Mouse (Mus musculus): ENCODE measurements around the gene A730061H03Rik. TPM values are rescaled to one million over a fixed set of nuclear protein-coding genes. Genes with fewer than 3 reads are reported as not detected.

The A730061H03Rik gene
- polyA plus RNA-seq, 1 experiment from 2014 or later = 1.4 TPM

GRCm38 (mm10) chr14:55558740-55559448 lies 1.3 kb downstream of the A730061H03Rik start:
- Histone ChIP-seq H3K4me2 (peak overlapping the region; percentile 61), H3K9me3 (no peaks in the 10 kb centered on the region), H3K27ac (no peak overlapping the region), H3K27me3 (no peaks in the 10 kb centered on the region), H3K36me3 (peaks cover 7% of the 10 kb centered on the region; the same call in 1 of the 2 replicates), H3K9ac (no peak overlapping the region), H3K4me3 (peak overlapping the region; percentile 68), H3K4me1 (peaks cover 18% of the 10 kb centered on the region)
- 49% methylated on average over 6 of the region's 6 CpGs for WGBS
- ATAC-seq (ENCODE audit: insufficient number of reproducible peaks, low FRiP score, low TSS enrichment, low read depth) = no peak

- no peak overlapping the region for H3K4me2 ChIP-seq
- H3K27ac ChIP-seq = no peak overlapping the region
- 86% methylated on average over 3 of the region's 3 CpGs for WGBS
- H3K27me3 ChIP-seq = no peaks in the 10 kb centered on the region
- H3K9ac ChIP-seq = no peak overlapping the region
- no peak overlapping the region for H3K4me3 ChIP-seq
- H3K4me1 ChIP-seq = peaks cover 18% of the 10 kb centered on the region
- H3K9me3 ChIP-seq = no peaks in the 10 kb centered on the region
- no peaks in the 10 kb centered on the region for H3K36me3 ChIP-seq
- ATAC-seq (ENCODE audit: insufficient number of reproducible peaks, low FRiP score, low TSS enrichment, low read depth) = no peak
Measured at GRCm38 (mm10) chr14:55557587-55557986, 2.6 kb downstream of the A730061H03Rik start.

- Histone ChIP-seq H3K9me3 (no peaks in the 10 kb centered on the region), H3K4me1 (peaks cover 15% of the 10 kb centered on the region), H3K27me3 (no peaks in the 10 kb centered on the region), H3K9ac (no peak overlapping the region), H3K27ac (no peak overlapping the region), H3K4me3 (no peak overlapping the region), H3K4me2 (no peak overlapping the region), H3K36me3 (no peaks in the 10 kb centered on the region)
- no peak for ATAC-seq (ENCODE audit: insufficient number of reproducible peaks, low FRiP score, low TSS enrichment, low read depth)
- 26% methylated on average over 5 of the region's 5 CpGs for WGBS
Measured at GRCm38 (mm10) chr14:55557003-55557402, 3.2 kb downstream of the A730061H03Rik start.

GRCm38 (mm10) chr14:55555788-55556187 lies 4.4 kb downstream of the A730061H03Rik start:
- no peak overlapping the region for H3K9ac ChIP-seq
- peaks cover 4% of the 10 kb centered on the region; the same call in 1 of the 2 replicates for H3K4me1 ChIP-seq
- no peaks in the 10 kb centered on the region for H3K27me3 ChIP-seq
- H3K27ac ChIP-seq = no peak overlapping the region
- H3K36me3 ChIP-seq = no peaks in the 10 kb centered on the region
- 65% methylated on average over 3 of the region's 3 CpGs for WGBS
- no peaks in the 10 kb centered on the region for H3K9me3 ChIP-seq
- no peak overlapping the region for H3K4me3 ChIP-seq
- ATAC-seq (ENCODE audit: insufficient number of reproducible peaks, low FRiP score, low TSS enrichment, low read depth) = no peak
- H3K4me2 ChIP-seq = no peak overlapping the region

- Histone ChIP-seq H3K27me3 (no peaks in the 10 kb centered on the region), H3K9ac (no peak overlapping the region), H3K27ac (no peak overlapping the region), H3K4me1 (0 out of 2 replicates have a peak, but pooled peaks cover 4% of the 10 kb centered on the region), H3K4me3 (no peak overlapping the region), H3K9me3 (no peaks in the 10 kb centered on the region), H3K36me3 (peaks cover 5% of the 10 kb centered on the region; the same call in 1 of the 2 replicates), H3K4me2 (no peak overlapping the region)
- ATAC-seq (ENCODE audit: insufficient number of reproducible peaks, low FRiP score, low TSS enrichment, low read depth) = no peak
Measured at GRCm38 (mm10) chr14:55554635-55555034, 5.6 kb downstream of the A730061H03Rik start.

DNA sequence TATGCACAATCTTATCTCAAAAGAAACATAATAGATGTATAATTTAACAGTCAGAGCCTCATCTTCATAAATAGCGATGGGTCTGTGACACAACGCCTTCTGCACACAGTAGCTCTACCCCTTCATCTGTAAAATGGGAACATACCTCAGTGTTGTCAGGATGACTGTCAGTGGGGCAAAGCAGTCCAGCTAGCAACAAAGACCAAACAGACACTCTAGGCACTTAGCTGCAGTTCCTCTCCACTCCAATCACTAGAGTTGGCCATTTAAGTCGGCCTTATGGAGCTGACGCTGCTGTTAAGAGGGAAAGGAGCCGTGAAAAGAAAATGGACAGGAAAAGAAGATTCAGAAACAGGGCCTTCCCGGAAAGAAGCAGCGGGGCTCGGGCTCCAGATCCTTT lies 8.4 kb downstream of the A730061H03Rik start:
- no peaks in the 10 kb centered on the region for H3K27me3 ChIP-seq
- H3K4me2 ChIP-seq = no peak overlapping the region
- ATAC-seq (ENCODE audit: insufficient number of reproducible peaks, low FRiP score, low TSS enrichment, low read depth) = no peak
- 92% methylated on average over 8 of the region's 8 CpGs for WGBS
- H3K4me1 ChIP-seq = no peaks in the 10 kb centered on the region
- no peaks in the 10 kb centered on the region for H3K9me3 ChIP-seq
- no peak overlapping the region for H3K9ac ChIP-seq
- no peak overlapping the region for H3K27ac ChIP-seq
- H3K4me3 ChIP-seq = no peak overlapping the region
- peaks cover 32% of the 10 kb centered on the region for H3K36me3 ChIP-seq

GRCm38 (mm10) chr14:55551347-55551746 lies 8.9 kb downstream of the A730061H03Rik start:
- no peaks in the 10 kb centered on the region for H3K9me3 ChIP-seq
- H3K36me3 ChIP-seq = peaks cover 35% of the 10 kb centered on the region
- H3K27me3 ChIP-seq = no peaks in the 10 kb centered on the region
- H3K4me3 ChIP-seq = no peak overlapping the region
- no peak overlapping the region for H3K4me2 ChIP-seq
- H3K9ac ChIP-seq = no peak overlapping the region
- WGBS = 71% methylated on average over 5 of the region's 5 CpGs
- no peak for ATAC-seq (ENCODE audit: insufficient number of reproducible peaks, low FRiP score, low TSS enrichment, low read depth)
- no peaks in the 10 kb centered on the region for H3K4me1 ChIP-seq
- H3K27ac ChIP-seq = no peak overlapping the region

DNA sequence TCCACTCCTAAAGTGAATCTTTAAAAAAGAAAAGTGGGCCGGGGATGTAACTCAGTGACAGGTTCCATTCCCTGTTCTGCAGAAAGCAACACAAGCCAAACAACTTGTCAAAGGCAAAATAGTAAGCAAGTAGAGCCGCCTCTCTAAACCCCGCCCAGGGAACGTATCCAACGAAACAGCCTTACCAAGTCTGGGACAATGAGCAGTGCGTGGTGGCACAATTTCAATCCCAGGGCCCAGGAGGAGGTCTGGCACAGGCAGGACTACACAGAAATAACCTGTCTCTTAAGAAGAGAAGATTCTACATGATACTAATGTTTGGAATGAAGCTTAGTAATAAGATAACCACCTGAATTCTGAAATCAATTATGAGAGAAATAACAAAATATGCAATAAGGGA lies 10.0 kb downstream of the A730061H03Rik start:
- H3K9me3 ChIP-seq = no peaks in the 10 kb centered on the region
- H3K36me3 ChIP-seq = peaks cover 45% of the 10 kb centered on the region
- H3K4me1 ChIP-seq = no peaks in the 10 kb centered on the region
- H3K4me2 ChIP-seq = no peak overlapping the region
- ATAC-seq (ENCODE audit: insufficient number of reproducible peaks, low FRiP score, low TSS enrichment, low read depth) = no peak
- no peaks in the 10 kb centered on the region for H3K27me3 ChIP-seq
- no peak overlapping the region for H3K27ac ChIP-seq
- H3K9ac ChIP-seq = no peak overlapping the region
- H3K4me3 ChIP-seq = no peak overlapping the region
- 83% methylated on average over 6 of the region's 6 CpGs for WGBS

GRCm38 (mm10) chr14:55544334-55544733 lies 15.9 kb downstream of the A730061H03Rik start:
- H3K9me3 ChIP-seq = no peaks in the 10 kb centered on the region
- peaks cover 68% of the 10 kb centered on the region for H3K36me3 ChIP-seq
- peaks cover 18% of the 10 kb centered on the region for H3K4me1 ChIP-seq
- no peak overlapping the region for H3K4me3 ChIP-seq
- no peak overlapping the region for H3K4me2 ChIP-seq
- WGBS = 78% methylated on average over 9 of the region's 9 CpGs
- H3K27me3 ChIP-seq = no peaks in the 10 kb centered on the region
- no peak overlapping the region for H3K27ac ChIP-seq
- no peak for ATAC-seq (ENCODE audit: insufficient number of reproducible peaks, low FRiP score, low TSS enrichment, low read depth)
- no peak overlapping the region for H3K9ac ChIP-seq

GRCm38 (mm10) chr14:55542268-55542667 lies 17.9 kb downstream of the A730061H03Rik start:
- no peak overlapping the region for H3K9ac ChIP-seq
- H3K4me2 ChIP-seq = no peak overlapping the region
- H3K9me3 ChIP-seq = no peaks in the 10 kb centered on the region
- H3K4me1 ChIP-seq = peaks cover 18% of the 10 kb centered on the region
- H3K27me3 ChIP-seq = no peaks in the 10 kb centered on the region
- H3K4me3 ChIP-seq = no peak overlapping the region
- WGBS = 94% methylated on average over 12 of the region's 12 CpGs
- no peak for ATAC-seq (ENCODE audit: insufficient number of reproducible peaks, low FRiP score, low TSS enrichment, low read depth)
- H3K36me3 ChIP-seq = peaks cover 48% of the 10 kb centered on the region
- no peak overlapping the region for H3K27ac ChIP-seq

- H3K4me3 ChIP-seq = peak overlapping the region; percentile 69
- peak overlapping the region; percentile 57 for H3K9ac ChIP-seq
- peaks cover 18% of the 10 kb centered on the region for H3K4me1 ChIP-seq
- H3K27me3 ChIP-seq = no peaks in the 10 kb centered on the region
- peak overlapping the region; percentile 86 for H3K4me2 ChIP-seq
- peak overlapping the region; percentile 87 for H3K27ac ChIP-seq
- no peak for ATAC-seq (ENCODE audit: insufficient number of reproducible peaks, low FRiP score, low TSS enrichment, low read depth)
- WGBS = 5% methylated on average over 10 of the region's 10 CpGs
- H3K36me3 ChIP-seq = peaks cover 37% of the 10 kb centered on the region
- H3K9me3 ChIP-seq = no peaks in the 10 kb centered on the region
Measured at GRCm38 (mm10) chr14:55540787-55541321, 19.4 kb downstream of the A730061H03Rik start.

- H3K27me3 ChIP-seq = no peaks in the 10 kb centered on the region
- peak; percentile 89 for ATAC-seq (ENCODE audit: insufficient number of reproducible peaks, low FRiP score, low TSS enrichment, low read depth)
- peak within 1 kb of the TSS; percentile 86 for H3K4me2 ChIP-seq
- peak within 1 kb of the TSS; percentile 57 for H3K9ac ChIP-seq
- peak within 1 kb of the TSS; percentile 69 for H3K4me3 ChIP-seq
- H3K4me1 ChIP-seq = peaks cover 18% of the 10 kb centered on the region
- H3K36me3 ChIP-seq = peaks cover 32% of the 10 kb centered on the region
- H3K27ac ChIP-seq = peak within 1 kb of the TSS; percentile 87
- H3K9me3 ChIP-seq = no peaks in the 10 kb centered on the region
- WGBS = under 1% methylated on average over 31 of the region's 32 CpGs
Measured at GRCm38 (mm10) chr14:55540067-55540786, 20.0 kb downstream of the A730061H03Rik start, which contains the start of gene Pck2. Gene Pck2, plus strand, starts transcription at chr14:55540266.
